Mouse (Mus musculus) embryonic facial prominence, embryonic 10.5 days (tissue): ENCODE data around the gene Mta2. TPM values are rescaled to one million over a fixed set of nuclear protein-coding genes. Genes with fewer than 3 reads are reported as not detected.

Experiments used
- DNase-seq: peaks from one replicate; pipeline ENCODE4 v3.0.0-alpha.2; 2017; ENCODE audit warnings: low spot score
- H3K27ac ChIP-seq: fragments of 300-500 bp; sonication (generic); replicated peaks from 2 replicates; pipeline ENCODE4 v1.5.1; 2016; ENCODE audit warnings: mild to moderate bottlenecking
- H3K27me3 ChIP-seq: fragments of 300-500 bp; sonication (generic); replicated peaks from 2 replicates; pipeline ENCODE4 v1.6.1; 2016; ENCODE audit warnings: low read depth, mild to moderate bottlenecking; ENCODE audit not compliant: poor library complexity, severe bottlenecking
- H3K36me3 ChIP-seq: fragments of 300-500 bp; sonication (generic); replicated peaks from 2 replicates; pipeline ENCODE4 v1.6.1; 2016; ENCODE audit warnings: mild to moderate bottlenecking, moderate library complexity
- H3K4me1 ChIP-seq: fragments of 300-500 bp; sonication (generic); 2 replicates; pipeline ENCODE4 v1.6.1; 2016
- H3K4me3 ChIP-seq: fragments of 300-500 bp; sonication (generic); 2 replicates; pipeline ENCODE4 v1.5.1; 2016; ENCODE audit warnings: mild to moderate bottlenecking, moderate library complexity
- H3K9me3 ChIP-seq: fragments of 300-500 bp; sonication (generic); 2 replicates; pipeline ENCODE4 v1.6.1; 2016; ENCODE audit warnings: mild to moderate bottlenecking
- WGBS: fragments of 180-500 bp; shearing (Covaris S2); methylation state at CpG from one replicate; pipeline ENCODE4 v1.1.7; 2016; 5-methylcytosine and 5-hydroxymethylcytosine counted together
- polyA plus RNA-seq: library from polyadenylated mRNA; unstranded; fragments of >200 nt; fragmentation: Nextera tagmentation; extraction: Ambion mirVana; gene quantifications from 2 replicates; pipeline ENCODE4 v1.2.1, GENCODE M21; 2016

Gene Mta2
- polyA plus RNA-seq, 1 experiment from 2014 or later, result 212 TPM

DNA sequence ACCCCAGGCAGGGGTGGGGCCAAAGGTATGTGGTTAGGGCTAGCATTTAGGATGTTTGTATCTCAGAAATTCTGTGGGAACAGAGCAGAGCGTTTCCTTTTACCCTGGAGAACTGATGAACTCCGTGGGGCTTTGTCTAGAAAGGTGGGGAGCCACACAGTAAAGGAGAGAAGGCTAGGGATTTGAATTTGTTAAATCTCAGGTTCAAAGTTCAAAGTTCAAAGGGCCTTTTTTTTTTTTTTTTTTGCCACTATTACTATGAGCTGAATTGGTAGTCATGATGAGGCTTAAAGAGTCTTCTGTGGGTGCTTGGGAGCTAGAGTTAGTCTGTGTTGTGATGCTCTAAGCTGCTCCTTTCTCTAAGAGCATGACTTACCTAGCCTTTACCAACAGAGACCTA, 4.9 kb upstream of the Mta2 start:
- Histone ChIP-seq H3K9me3 (no peaks in the 10 kb centered on the region), H3K4me3 (no peak overlapping the region), H3K4me1 (peaks cover 14% of the 10 kb centered on the region), H3K27me3 (no peaks in the 10 kb centered on the region), H3K36me3 (peaks cover 81% of the 10 kb centered on the region), H3K27ac (no peak overlapping the region)
- 88% methylated on average over 2 of the region's 2 CpGs for WGBS
- DNase-seq, result no peak

- H3K27ac ChIP-seq, result peak overlapping the region; percentile 99
- peak overlapping the region; percentile 97 for H3K4me3 ChIP-seq
- WGBS, result 79% methylated on average over 15 of the region's 15 CpGs
- no peak for DNase-seq
- peaks cover 38% of the 10 kb centered on the region for H3K4me1 ChIP-seq
- H3K27me3 ChIP-seq, result no peaks in the 10 kb centered on the region
- peaks cover 74% of the 10 kb centered on the region for H3K36me3 ChIP-seq
- no peaks in the 10 kb centered on the region for H3K9me3 ChIP-seq
Observed at GRCm38 (mm10) chr19:8940526-8941133, 1.0 kb upstream of the Mta2 start.

- no peak for DNase-seq
- peak overlapping the region; percentile 99 for H3K27ac ChIP-seq
- H3K27me3 ChIP-seq, result no peaks in the 10 kb centered on the region
- 46% methylated on average over 10 of the region's 10 CpGs for WGBS
- peak overlapping the region; percentile 97 for H3K4me3 ChIP-seq
- H3K9me3 ChIP-seq, result no peaks in the 10 kb centered on the region
- H3K36me3 ChIP-seq, result peaks cover 74% of the 10 kb centered on the region
- H3K4me1 ChIP-seq, result peaks cover 38% of the 10 kb centered on the region
Observed at GRCm38 (mm10) chr19:8941136-8941514, 550 bp upstream of the Mta2 start.

DNA sequence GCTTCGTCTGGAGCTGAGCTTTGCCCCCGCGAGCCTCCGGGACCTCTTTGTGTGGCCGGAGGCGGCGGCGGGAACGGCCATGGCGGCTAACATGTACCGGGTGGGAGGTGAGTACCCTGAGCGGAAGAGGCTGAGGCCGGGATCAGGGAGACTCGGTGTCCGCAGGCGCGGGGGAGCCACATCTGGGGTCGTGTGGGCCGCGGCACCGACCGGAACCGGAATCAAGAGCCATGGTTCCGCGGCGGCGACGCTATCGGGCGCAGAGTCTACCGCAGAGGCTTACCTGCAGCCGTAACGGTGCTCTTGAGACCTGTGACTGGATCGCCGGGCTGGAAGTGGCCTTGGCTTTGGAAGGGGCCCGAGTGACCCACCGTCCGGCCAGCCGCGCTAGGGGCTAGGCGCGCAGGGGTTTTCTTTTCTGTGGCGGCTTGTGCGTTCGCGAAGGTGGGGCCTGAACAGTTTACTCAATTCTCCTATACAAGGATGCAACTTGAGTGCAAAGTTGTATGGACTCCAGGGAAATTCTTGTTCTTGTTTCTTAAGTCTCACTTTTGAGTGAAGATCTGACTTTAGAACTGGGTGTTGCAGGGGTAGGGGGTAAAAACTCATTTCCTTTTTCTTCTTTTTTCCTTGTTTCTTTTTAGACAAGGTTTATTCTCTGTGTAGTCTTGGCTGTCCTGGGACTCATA, 745 bp downstream of the Mta2 start:
- Histone ChIP-seq H3K27me3 (no peaks in the 10 kb centered on the region), H3K9me3 (no peaks in the 10 kb centered on the region), H3K27ac (peak overlapping the region; percentile 99), H3K4me1 (peaks cover 38% of the 10 kb centered on the region), H3K36me3 (peaks cover 74% of the 10 kb centered on the region), H3K4me3 (peak overlapping the region; percentile 97)
- DNase-seq, result peak; percentile 74
- WGBS, result under 1% methylated on average over 46 of the region's 46 CpGs

DNA sequence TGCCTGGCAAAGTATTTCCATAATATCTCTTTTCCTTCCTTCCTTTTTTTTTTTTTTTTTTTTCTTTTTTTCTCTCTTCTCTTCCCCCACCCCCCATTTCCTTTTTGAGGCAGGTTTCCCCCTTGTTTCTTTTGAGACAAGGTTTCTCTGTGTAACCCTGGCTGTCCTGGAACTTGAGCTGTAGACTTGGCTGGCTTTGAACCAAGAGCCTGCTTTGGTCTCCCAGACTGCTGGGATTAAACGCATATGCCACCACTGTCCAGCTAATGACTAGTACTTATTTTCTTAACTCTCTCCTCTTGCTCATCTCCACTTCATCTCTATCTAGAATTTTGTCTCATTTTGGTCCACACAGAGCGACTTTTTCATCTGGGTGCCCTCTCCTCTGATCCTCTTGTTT, 1.4 kb downstream of the Mta2 start:
- peaks cover 38% of the 10 kb centered on the region for H3K4me1 ChIP-seq
- no peak for DNase-seq
- H3K27me3 ChIP-seq, result no peaks in the 10 kb centered on the region
- no peaks in the 10 kb centered on the region for H3K9me3 ChIP-seq
- H3K27ac ChIP-seq, result peak overlapping the region; percentile 99
- 76% methylated on average over 2 of the region's 2 CpGs for WGBS
- H3K4me3 ChIP-seq, result peak overlapping the region; percentile 97
- H3K36me3 ChIP-seq, result peaks cover 74% of the 10 kb centered on the region

DNA sequence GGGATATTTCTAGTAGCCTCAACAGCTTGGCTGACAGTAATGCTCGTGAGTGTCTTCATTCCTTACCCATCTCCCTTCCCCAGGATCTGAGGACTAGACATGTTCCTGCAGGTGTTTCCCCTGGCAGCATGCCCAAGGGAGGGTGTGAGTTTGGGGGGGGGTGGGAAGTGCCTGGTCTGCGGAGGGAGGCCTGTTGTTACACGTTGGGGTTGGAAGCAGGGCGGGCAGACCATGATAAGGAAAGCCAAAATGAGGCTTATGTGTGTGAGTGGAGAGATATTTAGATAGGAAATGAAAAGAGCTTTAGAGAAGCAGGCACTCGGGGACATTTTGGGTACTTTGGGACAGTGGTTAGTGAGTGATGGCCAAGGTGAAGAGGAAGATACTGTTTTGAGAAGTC, 2.4 kb downstream of the Mta2 start:
- Histone ChIP-seq H3K9me3 (no peaks in the 10 kb centered on the region), H3K27ac (peak overlapping the region; percentile 21), H3K36me3 (peaks cover 74% of the 10 kb centered on the region), H3K27me3 (no peaks in the 10 kb centered on the region), H3K4me1 (peaks cover 38% of the 10 kb centered on the region), H3K4me3 (peak overlapping the region; percentile 97)
- 76% methylated on average over 5 of the region's 5 CpGs for WGBS
- peak; percentile 35 for DNase-seq

GRCm38 (mm10) chr19:8944750-8945149, 3.1 kb downstream of the Mta2 start:
- Histone ChIP-seq H3K36me3 (peaks cover 75% of the 10 kb centered on the region), H3K27ac (peak overlapping the region; percentile 51)

DNA sequence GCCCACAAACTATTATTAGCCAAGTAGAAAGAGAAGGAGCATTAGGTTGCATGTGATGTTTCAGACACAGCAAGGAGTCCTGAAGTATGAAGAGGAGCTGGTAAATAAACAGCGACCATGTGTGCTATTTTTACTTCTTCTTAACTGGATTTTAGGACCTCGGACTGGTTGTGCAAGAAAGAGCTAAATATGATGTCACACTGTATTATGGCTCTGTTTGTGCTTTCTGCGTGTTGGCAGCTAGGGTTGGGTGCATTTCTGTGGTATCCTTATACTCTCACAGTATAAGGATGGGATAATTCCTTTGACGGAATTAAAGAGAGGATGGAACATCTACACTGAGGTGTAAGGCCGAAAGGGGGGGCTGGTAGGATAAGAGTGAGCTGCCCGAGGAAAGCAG, 3.6 kb downstream of the Mta2 start:
- no peak for DNase-seq
- peak overlapping the region; percentile 51; the same call in 1 of the 2 replicates for H3K27ac ChIP-seq
- peaks cover 36% of the 10 kb centered on the region for H3K4me1 ChIP-seq
- peak overlapping the region; percentile 97 for H3K4me3 ChIP-seq
- peaks cover 77% of the 10 kb centered on the region for H3K36me3 ChIP-seq
- 90% methylated on average over 6 of the region's 6 CpGs for WGBS
- no peaks in the 10 kb centered on the region for H3K27me3 ChIP-seq
- no peaks in the 10 kb centered on the region for H3K9me3 ChIP-seq

More at GRCm38 (mm10) chr19:8944750-8945149, 3.1 kb downstream of the Mta2 start:
- peaks cover 38% of the 10 kb centered on the region for H3K4me1 ChIP-seq
- no peaks in the 10 kb centered on the region for H3K27me3 ChIP-seq
- 48% methylated on average over 5 of the region's 5 CpGs for WGBS
- peak overlapping the region; percentile 97 for H3K4me3 ChIP-seq
- DNase-seq, result peak; percentile 85
- no peaks in the 10 kb centered on the region for H3K9me3 ChIP-seq

DNA sequence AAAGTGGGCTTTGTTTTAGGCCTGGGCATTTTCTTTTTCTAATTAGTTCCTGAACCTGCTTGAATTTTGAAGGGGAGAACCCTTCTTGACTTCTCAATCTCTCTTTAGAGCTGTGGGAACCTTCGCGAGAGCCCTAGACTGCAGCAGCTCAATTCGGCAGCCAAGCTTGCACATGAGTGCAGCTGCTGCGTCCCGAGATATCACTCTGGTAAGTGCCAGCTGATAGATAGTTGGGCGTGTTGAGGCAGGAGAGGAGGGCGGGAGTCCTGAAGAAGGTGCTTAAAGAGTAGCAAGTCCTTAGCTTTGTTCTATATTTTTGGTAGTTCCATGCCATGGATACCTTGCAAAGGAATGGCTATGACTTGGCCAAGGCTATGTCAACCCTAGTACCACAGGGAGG, 5.3 kb downstream of the Mta2 start:
- H3K36me3 ChIP-seq, result peaks cover 88% of the 10 kb centered on the region
- H3K27me3 ChIP-seq, result no peaks in the 10 kb centered on the region
- 94% methylated on average over 7 of the region's 7 CpGs for WGBS
- no peak overlapping the region for H3K27ac ChIP-seq
- DNase-seq, result no peak
- no peak overlapping the region for H3K4me3 ChIP-seq
- peaks cover 24% of the 10 kb centered on the region for H3K4me1 ChIP-seq
- H3K9me3 ChIP-seq, result no peaks in the 10 kb centered on the region

DNA sequence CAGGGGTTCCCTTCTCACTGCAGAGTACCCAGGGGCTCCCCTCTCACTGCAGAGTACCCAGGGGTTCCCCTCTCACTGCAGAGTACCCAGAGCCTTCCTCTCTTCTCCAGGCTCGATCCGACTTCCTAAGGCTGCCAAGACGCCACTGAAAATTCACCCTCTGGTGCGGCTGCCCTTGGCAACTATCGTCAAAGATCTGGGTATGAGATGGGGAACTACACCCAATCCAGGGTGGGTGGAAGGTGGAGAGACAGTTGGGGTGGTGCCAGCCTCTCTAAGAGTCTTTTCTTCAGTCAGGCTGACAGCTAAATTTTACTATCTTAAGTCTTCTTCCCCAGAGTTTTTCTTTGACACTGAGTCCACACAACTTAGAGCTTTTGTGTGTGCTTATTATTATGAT, 8.5 kb downstream of the Mta2 start:
- 90% methylated on average over 5 of the region's 5 CpGs for WGBS
- no peak for DNase-seq

DNA sequence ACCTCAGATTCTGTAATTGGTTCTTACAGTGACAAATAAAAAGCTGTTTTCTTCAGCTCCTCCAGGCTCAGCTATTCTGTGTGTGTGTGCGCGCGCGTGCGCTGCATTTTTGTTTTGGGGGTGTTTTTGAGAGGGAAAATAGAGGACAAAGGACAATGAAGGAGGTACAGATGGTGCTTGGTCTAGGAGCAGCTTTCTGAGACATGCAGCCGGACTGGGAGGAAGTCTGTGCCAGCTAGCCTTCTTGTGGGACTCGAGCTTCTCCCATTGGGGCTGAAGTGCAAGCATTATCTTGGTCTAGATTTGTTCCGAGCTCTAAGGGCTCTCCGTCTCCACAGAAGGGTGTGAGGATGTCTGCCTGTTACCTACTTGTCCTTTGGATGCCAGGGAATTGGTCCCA, 10.6 kb downstream of the Mta2 start:
- Histone ChIP-seq H3K27ac (no peak overlapping the region), H3K27me3 (no peaks in the 10 kb centered on the region), H3K9me3 (no peaks in the 10 kb centered on the region), H3K4me1 (peaks cover 26% of the 10 kb centered on the region), H3K4me3 (peak overlapping the region; percentile 88; the same call in 1 of the 2 replicates), H3K36me3 (peaks cover 80% of the 10 kb centered on the region)
- no peak for DNase-seq
- 93% methylated on average over 9 of the region's 9 CpGs for WGBS

More for the DNA sequence above, 8.5 kb downstream of the Mta2 start:
- Histone ChIP-seq H3K36me3 (peaks cover 81% of the 10 kb centered on the region), H3K27me3 (no peaks in the 10 kb centered on the region), H3K27ac (no peak overlapping the region), H3K4me3 (no peak overlapping the region), H3K4me1 (peaks cover 26% of the 10 kb centered on the region), H3K9me3 (no peaks in the 10 kb centered on the region)

DNA sequence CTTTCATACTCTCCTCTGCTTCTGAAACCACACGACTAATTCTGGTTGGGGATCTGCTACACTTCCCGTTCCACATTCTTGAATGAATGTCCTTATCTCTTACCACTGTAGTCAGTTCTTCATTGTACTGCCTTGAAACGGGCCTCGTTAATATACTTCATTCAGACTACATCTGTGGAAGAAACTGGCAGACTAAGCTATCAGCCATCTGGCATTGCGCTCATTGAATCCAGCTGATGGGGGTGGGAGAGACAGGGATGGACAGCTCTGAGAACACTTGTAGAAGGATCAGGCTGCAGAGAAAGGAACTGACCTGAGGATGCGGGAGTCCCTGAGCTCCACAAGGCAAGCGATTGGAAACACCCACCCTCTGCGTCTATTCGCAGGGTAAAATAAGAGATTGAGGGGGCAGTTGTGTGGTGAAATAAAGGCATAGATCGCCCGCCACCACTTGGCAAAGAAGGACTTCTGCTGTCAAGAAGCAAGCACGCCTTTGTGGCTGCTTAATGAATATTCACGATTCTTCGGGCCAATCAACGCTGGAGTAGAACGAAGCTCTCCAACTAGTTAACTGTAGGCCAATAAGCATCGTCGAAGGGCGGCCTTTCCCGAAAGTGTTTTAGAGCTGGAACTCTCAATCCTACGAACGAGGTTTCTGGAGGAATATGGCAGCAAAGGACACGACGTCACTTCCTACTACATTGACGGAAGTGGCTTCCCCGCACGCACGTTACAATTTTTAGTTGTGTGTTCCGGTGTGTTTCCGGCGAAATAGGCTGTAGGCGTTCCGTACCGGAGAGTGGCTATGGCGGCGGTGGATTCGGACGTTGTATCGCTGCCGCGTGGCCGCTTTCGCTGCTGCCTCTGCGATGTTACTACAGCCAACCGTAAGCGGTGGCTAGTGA, 11.7 kb downstream of the Mta2 start, which contains the start of gene Tut1:
Gene Tut1, plus strand, starts transcription at position 713 of the 905 bp plus-strand sequence.
- Histone ChIP-seq H3K9me3 (no peaks in the 10 kb centered on the region), H3K4me3 (peak within 1 kb of the TSS; percentile 88), H3K27me3 (no peaks in the 10 kb centered on the region), H3K27ac (peak within 1 kb of the TSS; percentile 87), H3K36me3 (peaks cover 80% of the 10 kb centered on the region), H3K4me1 (peaks cover 26% of the 10 kb centered on the region)
- WGBS, result 5% methylated on average over 46 of the region's 46 CpGs
- peak; percentile 89 for DNase-seq
